Mouse (Mus musculus): ENCODE measurements at regions not wholly inside any gene's neighbourhood (a gene's known extent, or its start where the extent isn't known, plus 50 kb on each side); places are given as distances from the start of the nearest gene placed in this dataset.

- H3K9me3 ChIP-seq (replicated peaks; ENCODE audit: control insufficient read depth, low read length) = no peaks in the 10 kb centered on the region
- no peak overlapping the region for H3K4me3 ChIP-seq (ENCODE audit: low read depth, low read length)
- DNase-seq (ENCODE audit: low spot score) (no peak), ATAC-seq (replicated peaks; ENCODE audit: insufficient number of reproducible peaks, low FRiP score, low TSS enrichment, low read depth) (0 out of 2 replicates have a peak, but pooled peaks have one; percentile 34)
- no peak overlapping the region for H3K9ac ChIP-seq (replicated peaks; ENCODE audit: low read length)
- H3K27me3 ChIP-seq (ENCODE audit: control insufficient read depth, insufficient read depth, low read length) = no peaks in the 10 kb centered on the region
- H3K4me1 ChIP-seq (ENCODE audit: control insufficient read depth, insufficient read depth, low read length) = no peaks in the 10 kb centered on the region; the same call in 1 of the 2 replicates
- no peak overlapping the region for H3K4me2 ChIP-seq (ENCODE audit: low read depth, low read length)
- H3K27ac ChIP-seq (replicated peaks; ENCODE audit: low read depth, low read length) = 0 out of 2 replicates have a peak overlapping the region, but pooled peaks have one; percentile 8
- H3K36me3 ChIP-seq (replicated peaks; ENCODE audit: control insufficient read depth, insufficient read depth, low read depth, low read length) = no peaks in the 10 kb centered on the region
- 37% methylated on average over 5 of the region's 5 CpGs for WGBS
Measured at GRCm38 (mm10) chr8:78001656-78002055, 211.4 kb upstream of the Ttc29 start.

GRCm38 (mm10) chr8:78002071-78002470 is 211.0 kb upstream of the Ttc29 start:
- ATAC-seq (replicated peaks; ENCODE audit: insufficient number of reproducible peaks, low FRiP score, low TSS enrichment, low read depth) = 0 out of 2 replicates have a peak, but pooled peaks have one; percentile 34
- Histone ChIP-seq H3K27ac (replicated peaks; ENCODE audit: low read depth, low read length) (0 out of 2 replicates have a peak overlapping the region, but pooled peaks have one; percentile 8), H3K36me3 (replicated peaks; ENCODE audit: control insufficient read depth, insufficient read depth, low read depth, low read length) (no peaks in the 10 kb centered on the region), H3K4me3 (ENCODE audit: low read depth, low read length) (no peak overlapping the region), H3K4me2 (ENCODE audit: low read depth, low read length) (no peak overlapping the region), H3K4me1 (ENCODE audit: control insufficient read depth, insufficient read depth, low read length) (no peaks in the 10 kb centered on the region; the same call in 1 of the 2 replicates), H3K9ac (replicated peaks; ENCODE audit: low read length) (no peak overlapping the region), H3K9me3 (replicated peaks; ENCODE audit: control insufficient read depth, low read length) (no peaks in the 10 kb centered on the region), H3K27me3 (ENCODE audit: control insufficient read depth, insufficient read depth, low read length) (no peaks in the 10 kb centered on the region)
- WGBS = 15% methylated on average over 3 of the region's 3 CpGs
- peak; percentile 39 for DNase-seq (ENCODE audit: low spot score)

GRCm38 (mm10) chr8:78003888-78004543 is 209.1 kb upstream of the Ttc29 start:
- no peak overlapping the region for H3K27ac ChIP-seq (replicated peaks; ENCODE audit: low read depth, low read length)
- no peak for ATAC-seq (replicated peaks; ENCODE audit: insufficient number of reproducible peaks, low FRiP score, low TSS enrichment, low read depth)
- no peaks in the 10 kb centered on the region for H3K36me3 ChIP-seq (replicated peaks; ENCODE audit: control insufficient read depth, insufficient read depth, low read depth, low read length)
- no peaks in the 10 kb centered on the region for H3K9me3 ChIP-seq (replicated peaks; ENCODE audit: control insufficient read depth, low read length)
- 18% methylated on average over 10 of the region's 10 CpGs for whole genome bisulfite sequencing
- H3K4me3 ChIP-seq (ENCODE audit: low read depth, low read length) = no peak overlapping the region
- peak; percentile 90 for DNase-seq (ENCODE audit: low spot score)
- H3K4me2 ChIP-seq (ENCODE audit: low read depth, low read length) = no peak overlapping the region
- no peaks in the 10 kb centered on the region for H3K27me3 ChIP-seq (ENCODE audit: control insufficient read depth, insufficient read depth, low read length)
- no peaks in the 10 kb centered on the region; the same call in 1 of the 2 replicates for H3K4me1 ChIP-seq (ENCODE audit: control insufficient read depth, insufficient read depth, low read length)
- no peak overlapping the region for H3K9ac ChIP-seq (replicated peaks; ENCODE audit: low read length)

GRCm38 (mm10) chr8:78004891-78005290 is 208.2 kb upstream of the Ttc29 start:
- no peaks in the 10 kb centered on the region for H3K9me3 ChIP-seq (replicated peaks; ENCODE audit: control insufficient read depth, low read length)
- 77% methylated on average over 12 of the region's 12 CpGs for WGBS

GRCm38 (mm10) chr8:78013101-78013500 is 200.0 kb upstream of the Ttc29 start:
- Histone ChIP-seq H3K36me3 (replicated peaks; ENCODE audit: control insufficient read depth, insufficient read depth, low read depth, low read length) (no peaks in the 10 kb centered on the region), H3K4me3 (ENCODE audit: low read depth, low read length) (no peak overlapping the region), H3K9me3 (replicated peaks; ENCODE audit: control insufficient read depth, low read length) (no peaks in the 10 kb centered on the region), H3K4me2 (ENCODE audit: low read depth, low read length) (no peak overlapping the region), H3K27ac (replicated peaks; ENCODE audit: low read depth, low read length) (no peak overlapping the region), H3K9ac (replicated peaks; ENCODE audit: low read length) (no peak overlapping the region), H3K4me1 (ENCODE audit: control insufficient read depth, insufficient read depth, low read length) (no peaks in the 10 kb centered on the region), H3K27me3 (ENCODE audit: control insufficient read depth, insufficient read depth, low read length) (no peaks in the 10 kb centered on the region)
- no peak for ATAC-seq (replicated peaks; ENCODE audit: insufficient number of reproducible peaks, low FRiP score, low TSS enrichment, low read depth)
- no peak for DNase-seq (ENCODE audit: low spot score)

More at GRCm38 (mm10) chr8:78004891-78005290, 208.2 kb upstream of the Ttc29 start:
- Histone ChIP-seq H3K27ac (replicated peaks; ENCODE audit: low read depth, low read length) (no peak overlapping the region), H3K4me1 (ENCODE audit: control insufficient read depth, insufficient read depth, low read length) (no peaks in the 10 kb centered on the region; the same call in 1 of the 2 replicates), H3K4me3 (ENCODE audit: low read depth, low read length) (no peak overlapping the region), H3K9ac (replicated peaks; ENCODE audit: low read length) (no peak overlapping the region), H3K36me3 (replicated peaks; ENCODE audit: control insufficient read depth, insufficient read depth, low read depth, low read length) (no peaks in the 10 kb centered on the region), H3K27me3 (ENCODE audit: control insufficient read depth, insufficient read depth, low read length) (no peaks in the 10 kb centered on the region), H3K4me2 (ENCODE audit: low read depth, low read length) (no peak overlapping the region)
- DNase-seq (ENCODE audit: low spot score) = no peak
- no peak for ATAC-seq (replicated peaks; ENCODE audit: insufficient number of reproducible peaks, low FRiP score, low TSS enrichment, low read depth)

- Histone ChIP-seq H3K9me3 (replicated peaks; ENCODE audit: control insufficient read depth, low read length) (no peaks in the 10 kb centered on the region), H3K27ac (replicated peaks; ENCODE audit: low read depth, low read length) (no peak overlapping the region), H3K36me3 (replicated peaks; ENCODE audit: control insufficient read depth, insufficient read depth, low read depth, low read length) (no peaks in the 10 kb centered on the region), H3K9ac (replicated peaks; ENCODE audit: low read length) (no peak overlapping the region), H3K4me3 (ENCODE audit: low read depth, low read length) (no peak overlapping the region), H3K4me1 (ENCODE audit: control insufficient read depth, insufficient read depth, low read length) (no peaks in the 10 kb centered on the region), H3K4me2 (ENCODE audit: low read depth, low read length) (no peak overlapping the region), H3K27me3 (ENCODE audit: control insufficient read depth, insufficient read depth, low read length) (no peaks in the 10 kb centered on the region)
- 80% methylated on average over 4 of the region's 4 CpGs for WGBS
- DNase-seq (ENCODE audit: low spot score) (no peak), ATAC-seq (replicated peaks; ENCODE audit: insufficient number of reproducible peaks, low FRiP score, low TSS enrichment, low read depth) (no peak)
Measured at GRCm38 (mm10) chr8:78018430-78019180, 194.5 kb upstream of the Ttc29 start.

- H3K27me3 ChIP-seq (ENCODE audit: control insufficient read depth, insufficient read depth, low read length) = no peaks in the 10 kb centered on the region
- no peaks in the 10 kb centered on the region for H3K36me3 ChIP-seq (replicated peaks; ENCODE audit: control insufficient read depth, insufficient read depth, low read depth, low read length)
- no peak overlapping the region for H3K4me3 ChIP-seq (ENCODE audit: low read depth, low read length)
- 62% methylated on average over 2 of the region's 2 CpGs for WGBS
- DNase-seq (ENCODE audit: low spot score) (no peak), ATAC-seq (replicated peaks; ENCODE audit: insufficient number of reproducible peaks, low FRiP score, low TSS enrichment, low read depth) (no peak)
- H3K4me2 ChIP-seq (ENCODE audit: low read depth, low read length) = no peak overlapping the region
- no peak overlapping the region for H3K27ac ChIP-seq (replicated peaks; ENCODE audit: low read depth, low read length)
- no peaks in the 10 kb centered on the region for H3K4me1 ChIP-seq (ENCODE audit: control insufficient read depth, insufficient read depth, low read length)
- no peaks in the 10 kb centered on the region for H3K9me3 ChIP-seq (replicated peaks; ENCODE audit: control insufficient read depth, low read length)
- H3K9ac ChIP-seq (replicated peaks; ENCODE audit: low read length) = no peak overlapping the region
Measured at GRCm38 (mm10) chr8:78021473-78021872, 191.6 kb upstream of the Ttc29 start.

- 63% methylated on average over 5 of the region's 5 CpGs for WGBS
- Histone ChIP-seq H3K27me3 (ENCODE audit: control insufficient read depth, insufficient read depth, low read length) (no peaks in the 10 kb centered on the region), H3K9me3 (replicated peaks; ENCODE audit: control insufficient read depth, low read length) (no peaks in the 10 kb centered on the region), H3K4me3 (ENCODE audit: low read depth, low read length) (no peak overlapping the region), H3K4me1 (ENCODE audit: control insufficient read depth, insufficient read depth, low read length) (no peaks in the 10 kb centered on the region), H3K4me2 (ENCODE audit: low read depth, low read length) (no peak overlapping the region), H3K9ac (replicated peaks; ENCODE audit: low read length) (no peak overlapping the region), H3K27ac (replicated peaks; ENCODE audit: low read depth, low read length) (no peak overlapping the region), H3K36me3 (replicated peaks; ENCODE audit: control insufficient read depth, insufficient read depth, low read depth, low read length) (no peaks in the 10 kb centered on the region)
- DNase-seq (ENCODE audit: low spot score) = no peak
- ATAC-seq (replicated peaks; ENCODE audit: insufficient number of reproducible peaks, low FRiP score, low TSS enrichment, low read depth) = no peak
Measured at GRCm38 (mm10) chr8:78022986-78023385, 190.1 kb upstream of the Ttc29 start.
